Mouse (Mus musculus) testis, postnatal 14 days (tissue): ENCODE results near the gene Olfr1152.

Source experiments
- DNase-seq: peaks from one replicate; pipeline ENCODE4 v3.0.0; 2021; ENCODE audit warnings: low spot score

Gene Olfr1152

GRCm38 (mm10) chr2:87866192-87866591 lies at the start of gene Olfr1152:
Olfr1152 (plus strand) TSS chr2:87866492.
- DNase-seq = no peak

- no peak for DNase-seq
These were observed 36.1 kb upstream of the Olfr1152 start, which contains the start of gene Olfr1148 for GRCm38 (mm10) chr2:87830233-87830632. Olfr1148 (plus strand) TSS chr2:87830533.

GRCm38 (mm10) chr2:87843693-87844092 lies 22.6 kb upstream of the Olfr1152 start, which contains the start of gene Olfr1150-ps1:
Olfr1150-ps1 (plus strand) TSS chr2:87843993.
- no peak for DNase-seq

- DNase-seq = no peak
These were observed 10.7 kb upstream of the Olfr1152 start, which contains the start of gene Olfr1151 for GRCm38 (mm10) chr2:87855562-87855961. Olfr1151 (plus strand) TSS chr2:87855862.

GRCm38 (mm10) chr2:87894662-87895061 lies 28.4 kb downstream of the Olfr1152 start, which contains the start of gene Olfr1153:
Olfr1153 (plus strand) TSS chr2:87894962.
- no peak for DNase-seq

- no peak for DNase-seq
These were observed 38.8 kb downstream of the Olfr1152 start, which contains the start of gene Olfr1154 for GRCm38 (mm10) chr2:87905066-87905465. Olfr1154 (minus strand) TSS chr2:87905166.
